Mouse (Mus musculus) effector memory CD4-positive, alpha-beta T cell, adult 5 months (primary cell): ENCODE data around the gene Pdik1l. TPM values are rescaled to one million over a fixed set of nuclear protein-coding genes. Genes with fewer than 3 reads are reported as not detected.

ENCODE experiments used
- polyA plus RNA-seq: library from polyadenylated mRNA; unstranded; fragments of 100-300 nt; shearing (Covaris generic); gene quantifications from one replicate; pipeline ENCODE4 v1.2.1, GENCODE M21; 2017

Pdik1l gene
- polyA plus RNA-seq: 7.7 TPM

DNA sequence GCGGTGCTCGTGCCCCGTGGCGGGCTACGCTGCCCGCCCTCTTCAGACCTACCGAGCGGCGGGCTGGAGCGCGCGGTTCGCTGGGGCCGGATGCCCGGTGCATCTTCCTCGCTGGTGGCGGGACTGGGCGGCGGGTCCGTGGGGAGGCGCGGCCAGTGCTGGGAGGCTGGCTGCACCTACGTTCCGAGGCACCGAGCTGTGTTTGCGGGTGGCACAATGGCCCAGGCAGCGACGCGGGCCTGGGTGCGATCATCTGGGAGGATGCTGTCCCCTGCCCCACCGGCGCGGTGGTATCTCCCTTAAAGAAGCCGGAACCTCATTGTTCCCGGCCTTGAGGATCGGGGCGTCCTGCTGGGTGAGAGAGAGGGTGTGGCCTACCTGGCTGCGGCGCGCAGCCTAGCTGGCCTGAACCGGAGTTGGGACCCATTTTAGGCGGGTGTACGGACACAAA, at the start of gene Pdik1l:
Gene Pdik1l (minus strand): TSS at position 321 of the 451 bp plus-strand sequence.

DNA sequence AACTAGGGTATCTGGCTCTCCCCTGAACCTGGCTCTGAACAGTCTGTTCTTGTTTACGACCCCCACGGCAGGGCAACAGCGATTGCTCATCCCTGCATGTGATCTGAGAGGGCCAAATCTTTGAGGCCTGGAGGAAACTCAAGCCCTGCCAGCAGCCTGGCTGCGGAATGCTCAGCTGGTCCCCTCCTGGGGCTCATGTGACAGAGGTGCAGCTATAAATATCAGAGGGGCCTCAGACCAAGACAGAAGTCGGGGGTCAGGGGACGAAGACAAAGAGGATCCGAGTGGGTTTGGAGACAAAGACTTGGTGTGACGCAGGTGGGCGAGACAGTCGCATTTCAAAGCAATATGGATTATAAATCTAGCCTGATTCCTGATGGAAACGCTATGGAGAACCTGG, 27.2 kb upstream of the Pdik1l start, which contains the start of gene Trim63:
Gene Trim63 (plus strand): TSS at position 245 of the 400 bp plus-strand sequence.

DNA sequence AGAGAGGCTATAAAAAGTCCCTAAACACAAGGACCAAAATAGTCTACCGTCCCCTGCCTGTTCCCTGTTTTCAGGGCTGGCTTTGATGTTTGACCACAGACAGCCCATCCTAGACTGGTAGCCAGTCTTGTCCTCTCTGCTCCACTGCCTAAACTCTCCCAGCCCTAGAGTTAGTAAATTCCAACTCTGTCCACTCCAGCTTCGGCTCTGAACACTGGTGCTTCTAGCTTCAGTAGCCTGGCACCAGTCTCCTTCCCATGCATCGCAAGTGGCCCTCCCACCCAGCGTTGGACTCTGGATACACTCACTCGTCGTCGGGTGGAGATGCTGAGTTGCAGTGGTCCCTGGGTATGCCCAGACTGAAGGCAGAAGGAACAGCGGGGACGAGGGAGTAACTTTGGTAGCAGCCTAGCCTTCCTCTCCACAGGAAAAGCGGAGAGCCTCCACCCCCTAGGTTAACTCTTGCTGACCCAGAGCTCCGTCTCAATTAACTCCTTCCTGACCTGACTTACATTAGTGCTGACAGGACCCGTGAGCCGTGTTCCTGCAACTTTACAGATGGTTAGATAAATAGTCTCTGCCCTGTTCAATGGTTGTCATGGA, 33.9 kb downstream of the Pdik1l start, which contains the start of gene Grrp1:
Gene Grrp1 (minus strand): TSS at position 385 of the 603 bp plus-strand sequence.

DNA sequence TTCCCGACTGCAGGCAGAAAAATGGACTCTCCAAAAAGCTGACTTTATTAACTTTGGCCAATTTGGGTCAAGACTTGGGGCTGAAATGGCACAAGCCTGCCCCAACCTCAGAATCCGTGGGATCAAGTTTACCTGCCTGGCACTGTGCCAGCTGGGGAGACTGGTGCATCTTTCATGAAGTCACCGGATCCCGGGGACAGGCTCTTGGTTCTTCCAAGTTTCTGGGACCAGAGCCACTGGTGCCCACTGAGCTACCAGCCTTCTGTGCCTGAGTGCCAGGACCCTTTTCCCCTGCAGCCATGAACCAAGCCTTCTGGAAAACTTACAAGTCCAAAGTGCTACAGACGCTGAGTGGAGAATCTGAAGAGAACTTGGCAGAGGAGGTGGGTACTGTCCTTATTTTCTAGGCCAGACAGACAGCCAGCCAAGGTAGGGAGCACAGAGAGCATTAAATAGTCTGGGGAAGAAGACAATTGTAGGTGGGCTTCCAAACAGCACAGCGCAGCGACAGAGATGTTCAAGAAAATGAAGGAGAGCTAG, 40.9 kb downstream of the Pdik1l start, which contains the start of gene Gm30191:
Gene Gm30191 (plus strand): TSS at position 217 of the 540 bp plus-strand sequence.

DNA sequence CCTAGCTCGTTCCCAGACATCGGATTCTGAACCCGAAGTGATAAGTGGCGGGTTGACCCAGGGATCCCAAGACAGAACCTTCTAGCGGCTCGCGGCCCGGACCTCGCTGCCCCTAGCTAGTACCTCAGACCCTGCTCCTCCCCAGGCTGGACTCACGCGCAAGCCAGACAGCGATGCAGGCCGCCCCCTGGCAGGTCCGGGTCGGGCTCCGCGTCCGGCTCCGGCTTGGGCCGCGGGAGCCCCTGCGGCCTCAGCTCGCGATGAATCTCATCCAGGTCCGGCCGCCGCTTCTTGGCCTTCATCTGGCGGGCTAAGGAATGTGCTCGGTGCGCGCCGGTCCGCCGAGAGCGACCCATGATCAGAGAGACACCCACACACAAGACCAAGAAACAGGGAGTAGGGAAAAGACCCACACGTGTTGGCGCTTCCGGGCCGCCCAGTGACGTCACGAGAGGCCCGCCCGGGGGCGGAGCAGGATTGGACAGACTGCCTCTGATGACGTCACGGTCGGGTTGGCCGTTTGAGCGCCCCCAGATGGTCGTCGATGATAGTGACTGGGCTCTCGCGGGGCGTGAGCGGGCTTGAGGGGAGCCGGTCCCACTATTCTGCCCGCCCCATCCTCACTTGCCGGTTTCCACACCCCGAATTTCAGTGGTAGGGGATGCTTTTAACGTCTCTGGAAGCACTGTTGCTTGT, 42.4 kb downstream of the Pdik1l start, which contains the start of gene Zfp593:
Gene Zfp593 (minus strand): TSS at position 445 of the 696 bp plus-strand sequence.

DNA sequence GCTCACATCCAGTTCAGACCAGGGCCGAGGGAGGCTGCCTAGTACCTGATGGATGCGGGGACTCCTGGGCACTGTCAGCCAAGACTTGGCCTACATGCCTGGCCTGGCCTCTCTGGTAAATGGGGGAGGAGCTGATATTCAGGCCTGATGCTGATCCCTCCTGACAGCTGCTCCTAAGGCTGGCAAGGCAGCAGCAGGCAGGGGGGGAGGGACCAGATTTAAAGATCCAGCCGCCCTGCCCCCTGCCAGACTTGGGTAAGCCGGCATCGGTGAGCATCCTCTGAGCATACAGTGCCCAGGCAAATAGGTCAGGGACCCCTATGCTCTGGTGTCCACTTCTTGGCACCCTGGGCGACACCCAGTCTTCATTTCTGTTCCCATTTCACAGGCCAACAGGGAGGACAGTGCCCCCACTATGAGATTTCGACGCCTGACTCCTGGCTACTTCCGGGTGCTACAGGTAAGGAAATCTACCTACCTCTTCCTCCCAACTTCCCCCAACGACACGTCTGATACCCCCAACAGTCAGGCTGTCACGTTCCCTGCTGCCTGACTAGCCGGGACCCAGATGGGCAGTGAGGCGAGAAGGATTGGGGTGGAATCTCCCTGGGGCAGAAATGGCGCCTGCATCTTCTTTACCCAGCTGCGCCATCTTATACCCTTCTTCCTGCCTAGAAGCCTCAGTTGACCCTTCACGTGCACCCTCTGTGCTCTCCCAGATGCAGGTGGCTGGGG, 44.0 kb downstream of the Pdik1l start, which contains the start of gene E130218I03Rik:
Gene E130218I03Rik (plus strand): TSS at position 147 of the 735 bp plus-strand sequence.

DNA sequence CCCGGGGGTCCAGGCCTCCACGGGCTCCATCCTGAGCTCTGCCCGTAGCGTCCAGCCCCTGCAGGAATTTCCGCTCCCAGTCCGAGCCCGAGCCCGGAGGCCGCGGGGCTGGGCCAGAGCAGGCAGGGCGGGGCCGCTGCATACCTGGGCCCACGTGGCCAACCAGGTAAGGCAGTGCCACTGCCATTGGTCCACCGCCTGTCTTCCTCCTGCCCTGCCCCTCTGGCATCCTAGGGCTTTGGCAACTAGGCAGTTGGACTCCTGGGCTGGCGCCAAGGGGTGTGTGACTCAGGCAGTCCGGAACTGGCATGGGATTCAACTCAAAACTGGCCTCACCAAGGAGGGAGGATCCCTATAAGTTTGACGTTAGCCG, 49.4 kb downstream of the Pdik1l start, which contains the start of gene Cnksr1:
Gene Cnksr1 (minus strand): TSS at position 121 of the 373 bp plus-strand sequence.

DNA sequence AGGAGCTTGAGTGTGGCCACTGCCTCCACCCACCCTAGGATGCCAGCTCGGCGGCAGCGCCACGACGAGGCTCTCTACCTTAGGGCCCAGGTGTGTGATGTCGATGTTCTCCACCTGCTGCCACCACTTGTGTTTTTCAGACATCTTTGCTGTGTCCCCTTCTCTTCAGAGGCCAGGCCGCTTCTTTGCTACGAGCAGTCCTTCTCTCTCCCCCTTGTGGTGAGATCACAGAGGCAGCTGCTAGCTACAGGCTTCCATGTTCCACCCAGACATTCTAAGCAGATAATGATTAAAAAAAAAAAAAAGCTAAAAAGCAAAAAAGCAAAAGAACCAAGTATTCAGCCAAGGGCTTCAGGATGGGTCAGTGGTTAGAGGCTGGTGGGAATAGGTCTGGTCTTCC, 60.5 kb downstream of the Pdik1l start, which contains the start of gene Catsper4:
Gene Catsper4 (minus strand): TSS at position 190 of the 400 bp plus-strand sequence.

Other genes with a start within 250 kb of the Pdik1l start
- gene Zfp683, start 234.1 kb downstream of the Pdik1l start, polyA plus RNA-seq: 3.8 TPM
- gene Crybg2, start 227.1 kb downstream of the Pdik1l start, polyA plus RNA-seq: 15.6 TPM
- 1,965 TPM for gene Cd52, start 192.8 kb downstream of the Pdik1l start, polyA plus RNA-seq
- 34.5 TPM for gene Ubxn11, start 185.3 kb downstream of the Pdik1l start, polyA plus RNA-seq
- gene Sh3bgrl3, start 159.1 kb downstream of the Pdik1l start, polyA plus RNA-seq: 934 TPM
- gene Cep85, start 100.8 kb downstream of the Pdik1l start, polyA plus RNA-seq: 45.7 TPM
- not detected for gene Gm7534, start 84.9 kb downstream of the Pdik1l start, polyA plus RNA-seq
- gene Catsper4, start 60.5 kb downstream of the Pdik1l start, polyA plus RNA-seq: not detected
- gene Cnksr1, start 49.5 kb downstream of the Pdik1l start, polyA plus RNA-seq: not detected
- gene E130218I03Rik, start 44.2 kb downstream of the Pdik1l start, polyA plus RNA-seq: 5.9 TPM
- gene Zfp593, start 42.3 kb downstream of the Pdik1l start, polyA plus RNA-seq: 25.7 TPM
- gene Gm30191, start 41.0 kb downstream of the Pdik1l start, polyA plus RNA-seq: not detected
- gene Grrp1, start 33.8 kb downstream of the Pdik1l start, polyA plus RNA-seq: not detected
- gene Trim63, start 27.2 kb upstream of the Pdik1l start, polyA plus RNA-seq: not detected
- not detected for gene Slc30a2, start 55.3 kb upstream of the Pdik1l start, polyA plus RNA-seq
- 0.21 TPM for gene Extl1, start 96.0 kb upstream of the Pdik1l start, polyA plus RNA-seq
- 1.6 TPM for gene Pafah2, start 108.4 kb upstream of the Pdik1l start, polyA plus RNA-seq
- gene Stmn1, start 180.4 kb upstream of the Pdik1l start, polyA plus RNA-seq: 25.5 TPM
- 11.9 TPM for gene Paqr7, start 208.8 kb upstream of the Pdik1l start, polyA plus RNA-seq
- gene Aunip, start 223.1 kb upstream of the Pdik1l start, polyA plus RNA-seq: not detected
- gene Mtfr1l, start 247.5 kb upstream of the Pdik1l start, polyA plus RNA-seq: 88.8 TPM